Mouse (Mus musculus): ENCODE measurements around the gene Ddn.
"Not testable (repeated sequence)": the region's sequence is repeated elsewhere in the genome, so short reads cannot be mapped to it uniquely, and the experiment has no call there.

Gene Ddn

GRCm38 (mm10) chr15:98832161-98833058 is 23.1 kb upstream of the Ddn start:
- in situ Hi-C loops (cut with MboI; ENCODE audit: low sequenced_read_pairs) = no loop called here

- in situ Hi-C loops (cut with MboI; ENCODE audit: low sequenced_read_pairs) = no loop called here
Measured at GRCm38 (mm10) chr15:98831684-98832035, 22.4 kb upstream of the Ddn start.

DNA sequence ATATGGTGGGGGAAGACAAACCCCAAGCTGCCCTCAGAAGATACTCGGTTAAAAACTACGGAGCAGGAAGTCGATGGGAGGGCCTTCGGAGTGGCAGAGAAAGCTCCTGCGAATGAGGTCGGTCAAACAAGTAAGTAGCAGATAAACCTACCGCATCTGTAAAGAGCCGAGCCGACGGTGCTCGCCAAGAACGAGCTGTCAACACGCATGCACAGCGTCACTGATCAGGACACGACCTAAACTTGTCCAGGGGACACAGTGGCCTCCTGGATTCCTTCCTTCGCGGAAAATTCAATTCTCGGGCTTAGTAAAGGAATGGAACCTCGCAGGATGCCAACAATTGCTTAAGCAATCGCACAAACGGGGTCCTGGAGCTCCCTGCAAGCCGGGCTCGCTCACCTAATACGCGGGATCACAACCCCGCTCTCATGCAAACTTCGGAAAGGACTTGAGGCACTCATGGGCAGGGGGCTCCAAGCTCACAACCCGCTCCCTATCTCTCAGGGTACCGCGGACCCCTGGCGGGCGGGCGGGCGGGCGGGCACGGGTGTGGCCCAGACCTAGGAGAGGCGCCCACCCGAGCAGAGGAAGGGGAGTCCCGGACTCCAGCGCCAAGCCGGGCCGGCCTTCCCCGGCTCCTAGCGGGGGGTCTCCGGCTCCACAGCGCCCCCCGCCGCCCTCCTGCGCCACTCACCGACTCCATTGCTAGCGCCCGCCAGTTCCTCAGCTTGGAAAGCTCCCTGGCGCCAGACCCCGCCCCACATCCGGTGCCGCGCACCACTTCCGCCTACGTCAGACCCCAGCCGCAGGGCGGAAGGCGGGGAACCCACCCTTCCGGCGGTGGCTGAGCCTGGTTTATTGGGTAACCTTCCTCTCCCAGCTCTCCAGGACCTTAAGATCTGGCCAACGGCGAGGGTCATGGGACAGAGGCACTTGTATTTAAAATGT is 21.7 kb upstream of the Ddn start, which contains the start of gene Prkag1:
Gene Prkag1 (minus strand): TSS at position 786 of the 948 bp plus-strand sequence.
- in situ Hi-C loops (cut with MboI; ENCODE audit: low sequenced_read_pairs) = no loop called here

DNA sequence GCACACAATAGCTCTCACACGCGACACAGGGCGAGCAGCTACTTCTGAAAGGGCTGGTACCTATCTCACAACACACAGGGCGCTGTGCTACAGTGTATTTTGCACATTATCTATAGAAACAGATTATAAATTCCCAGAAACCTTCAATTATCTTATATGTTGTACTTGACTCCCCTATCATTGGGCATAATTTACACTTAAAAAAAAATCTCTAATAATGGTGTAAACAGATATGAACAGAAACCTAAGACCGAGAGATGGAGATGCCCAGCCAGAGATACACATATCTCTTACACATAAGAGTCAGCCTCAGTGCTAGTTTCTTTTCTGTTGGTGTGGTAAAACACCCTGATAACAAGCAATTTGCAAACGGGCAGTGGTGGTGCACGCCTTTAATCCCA is 18.3 kb upstream of the Ddn start:
- in situ Hi-C loops (cut with MboI; ENCODE audit: low sequenced_read_pairs) = no loop called here

- in situ Hi-C loops (cut with MboI; ENCODE audit: low sequenced_read_pairs) = no loop called here
Measured at GRCm38 (mm10) chr15:98823434-98823833, 14.1 kb upstream of the Ddn start.

DNA sequence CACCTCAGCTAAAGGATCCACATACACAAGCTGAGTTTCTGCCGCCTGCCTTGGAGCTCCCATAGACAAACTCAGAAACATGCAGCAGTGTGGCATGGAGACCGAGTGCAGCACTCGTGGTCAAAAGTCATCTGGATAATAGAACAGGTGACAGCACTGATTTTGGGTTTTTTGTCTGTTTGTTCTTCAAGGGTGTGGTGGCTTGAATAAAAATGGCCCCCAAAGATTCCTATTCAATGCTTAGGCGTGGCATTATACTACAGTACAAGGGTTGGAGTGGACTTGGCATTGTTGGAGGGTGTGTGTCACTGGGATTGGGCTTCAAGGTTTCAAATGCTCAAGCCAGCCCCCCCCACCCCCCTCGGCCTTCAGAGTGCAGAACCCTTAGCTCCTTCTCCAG is 12.9 kb upstream of the Ddn start:
- in situ Hi-C loops (cut with MboI; ENCODE audit: low sequenced_read_pairs) = no loop called here

- in situ Hi-C loops (cut with MboI; ENCODE audit: low sequenced_read_pairs) = no loop called here
Measured at GRCm38 (mm10) chr15:98821403-98821802, 12.1 kb upstream of the Ddn start.

GRCm38 (mm10) chr15:98820937-98821336 is 11.6 kb upstream of the Ddn start:
- in situ Hi-C loops (cut with MboI; ENCODE audit: low sequenced_read_pairs) = no loop called here

- in situ Hi-C loops (cut with MboI; ENCODE audit: low sequenced_read_pairs) = no loop called here
Measured at GRCm38 (mm10) chr15:98818171-98818570, 8.9 kb upstream of the Ddn start.

GRCm38 (mm10) chr15:98812741-98813424 is 3.6 kb upstream of the Ddn start:
- in situ Hi-C loops (cut with MboI; ENCODE audit: low sequenced_read_pairs) = no loop called here

DNA sequence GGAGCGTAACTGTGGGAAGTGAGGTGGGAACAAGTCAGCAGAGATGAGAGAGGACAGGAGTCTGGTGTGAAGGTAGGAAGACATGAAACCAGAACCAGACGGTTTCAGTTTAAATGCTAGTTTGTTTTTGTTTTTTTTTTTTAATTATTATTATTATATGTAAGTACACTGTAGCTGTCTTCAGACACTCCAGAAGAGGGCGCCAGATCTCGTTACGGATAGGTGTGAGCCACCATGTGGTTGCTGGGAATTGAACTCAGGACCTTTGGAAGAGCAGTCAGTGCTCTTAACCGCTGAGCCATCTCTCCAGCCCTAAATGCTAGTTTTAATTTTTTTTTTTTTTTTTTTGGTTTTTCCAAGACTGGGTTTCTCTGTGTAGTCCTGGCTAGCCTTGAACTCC is 922 bp upstream of the Ddn start:
- in situ Hi-C loops (cut with MboI; ENCODE audit: low sequenced_read_pairs) = not testable (repeated sequence)

DNA sequence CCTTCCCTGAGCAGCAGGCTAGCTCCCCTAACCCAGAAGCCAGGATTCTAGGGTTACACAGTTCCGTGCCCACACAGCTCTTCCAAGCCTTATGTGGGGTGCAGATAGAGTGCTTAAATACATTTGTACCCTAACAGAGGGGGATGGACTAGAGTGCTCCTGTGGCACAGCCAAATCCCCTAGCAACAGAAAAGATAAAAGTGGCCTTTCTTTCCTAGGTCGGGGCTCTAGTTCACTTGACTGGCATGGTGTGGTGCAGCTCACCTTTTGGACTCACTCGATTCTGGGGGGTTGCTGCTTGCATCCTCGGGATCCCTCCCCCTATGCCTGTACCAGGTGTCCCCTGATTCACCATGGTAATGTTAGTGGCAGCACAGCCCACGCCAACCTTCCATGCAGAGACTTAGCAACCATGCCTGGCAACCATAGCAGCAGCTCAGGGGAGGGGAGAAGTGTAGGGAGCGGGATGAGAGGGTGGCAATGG is 597 bp downstream of the Ddn start:
- in situ Hi-C loops (cut with MboI; ENCODE audit: low sequenced_read_pairs) = no loop called here

- in situ Hi-C loops (cut with MboI; ENCODE audit: low sequenced_read_pairs) = no loop called here
Measured at GRCm38 (mm10) chr15:98807895-98808650, 1.2 kb downstream of the Ddn start.

DNA sequence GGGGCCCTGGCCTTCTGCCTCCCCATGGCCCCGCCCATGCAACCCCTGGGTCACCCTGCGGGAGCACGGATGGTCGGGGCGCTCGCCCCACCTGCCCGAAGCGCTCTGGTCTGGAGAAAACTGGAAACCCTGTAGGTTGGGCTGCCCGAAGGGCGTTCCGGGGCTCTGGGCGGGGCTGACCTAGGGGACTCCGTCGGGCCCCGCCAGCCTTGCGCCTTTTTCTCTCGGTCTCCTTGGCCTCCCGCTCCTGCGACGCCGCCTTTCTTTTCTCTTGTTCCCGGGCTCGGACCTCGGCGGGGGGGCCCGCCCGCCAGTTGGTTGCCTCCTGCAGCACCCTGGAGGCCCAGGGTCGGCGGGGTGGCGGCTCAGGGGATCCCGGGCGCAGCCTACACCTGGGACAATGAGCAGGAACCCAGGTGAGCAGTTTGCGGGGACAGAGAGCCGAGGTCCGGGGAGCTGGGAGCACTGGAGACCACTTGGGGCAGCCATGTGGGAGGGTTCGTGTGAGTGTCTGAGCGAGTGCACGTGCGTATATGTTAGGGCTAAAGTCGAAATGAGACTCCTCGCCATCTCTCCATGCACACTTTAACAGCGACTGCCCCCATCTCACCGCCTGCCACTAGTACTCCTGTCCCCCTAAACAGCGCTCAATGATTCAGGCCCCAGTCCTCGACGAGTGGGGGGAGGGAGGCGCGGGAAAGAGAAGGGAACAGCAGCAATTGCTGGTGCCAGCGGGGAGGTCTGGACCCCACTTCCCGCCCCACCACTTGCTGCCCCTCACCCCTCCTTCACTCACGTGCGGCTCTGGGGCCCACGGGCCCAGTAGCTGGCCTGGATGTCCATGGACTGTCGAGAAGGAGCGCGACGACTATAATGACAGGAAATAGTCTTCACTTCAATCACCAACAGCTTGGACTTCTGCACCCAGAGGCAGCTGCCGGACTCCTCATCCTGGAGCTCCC is 2.2 kb downstream of the Ddn start:
- in situ Hi-C loops (cut with MboI; ENCODE audit: low sequenced_read_pairs) = no loop called here

GRCm38 (mm10) chr15:98806071-98806808 is 3.0 kb downstream of the Ddn start:
- in situ Hi-C loops (cut with MboI; ENCODE audit: low sequenced_read_pairs) = no loop called here

GRCm38 (mm10) chr15:98805324-98806040 is 3.8 kb downstream of the Ddn start:
- in situ Hi-C loops (cut with MboI; ENCODE audit: low sequenced_read_pairs) = no loop called here

DNA sequence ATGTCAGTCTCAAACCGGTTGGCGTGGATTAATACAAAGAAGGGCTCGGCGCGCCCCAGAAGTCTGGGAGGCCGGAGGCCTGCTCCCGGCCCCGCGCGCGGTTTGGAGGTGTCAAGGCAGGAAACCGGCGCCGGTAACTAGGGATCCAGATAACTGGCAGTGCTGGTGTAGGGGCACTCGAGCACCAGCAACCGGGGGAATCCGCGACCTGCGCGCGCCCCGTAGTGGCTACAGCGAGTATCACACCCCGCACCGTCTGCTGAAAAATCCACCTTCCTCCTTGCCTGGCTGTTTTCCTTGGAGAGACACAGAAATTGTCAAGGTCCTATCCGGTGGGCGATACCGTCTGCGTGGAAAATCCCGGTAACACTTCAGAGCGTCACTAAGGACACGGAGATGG is 5.2 kb downstream of the Ddn start:
- in situ Hi-C loops (cut with MboI; ENCODE audit: low sequenced_read_pairs) = no loop called here

DNA sequence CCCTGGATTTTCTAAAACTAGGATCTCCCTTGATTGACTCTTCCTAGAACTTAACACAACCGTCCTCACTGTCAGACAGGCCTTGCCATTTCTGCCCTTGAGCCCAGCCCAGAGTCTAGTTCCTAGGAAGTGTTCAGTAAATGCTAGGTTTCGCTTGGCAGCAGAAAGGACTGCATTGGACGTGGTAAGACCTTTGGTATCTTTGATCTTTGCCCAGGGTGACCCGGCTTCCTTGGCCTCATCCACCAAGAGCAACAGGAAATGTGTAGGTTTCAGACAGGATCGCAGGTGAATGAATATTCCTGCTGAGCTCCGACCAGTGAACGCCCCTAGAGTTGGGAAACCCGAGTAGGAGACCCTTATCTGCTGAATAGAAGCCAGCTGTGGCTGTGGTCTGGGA is 6.4 kb downstream of the Ddn start:
- in situ Hi-C loops (cut with MboI; ENCODE audit: low sequenced_read_pairs) = no loop called here

Data from CH12F3 (cell line).